Mouse (Mus musculus) heart, embryonic 16.5 days (tissue): ENCODE measurements around the gene Hykk. TPM values are rescaled to one million over a fixed set of nuclear protein-coding genes. Genes with fewer than 3 reads are reported as not detected.

Experiments used
- ATAC-seq: fragments of 200-750 bp; cut with Nextera tagmentation; replicated peaks from 2 replicates; pipeline ENCODE4 v1.8.0; 2017; ENCODE audit warnings: moderate number of reproducible peaks; ENCODE audit not compliant: insufficient read depth, low FRiP score; ENCODE audit errors: extremely low read depth
- H3K27ac ChIP-seq: fragments of 300-500 bp; sonication (generic); 2 replicates; pipeline ENCODE4 v1.5.1; 2014; ENCODE audit warnings: mild to moderate bottlenecking, low read length, control low read depth, moderate library complexity
- H3K27me3 ChIP-seq: fragments of 300-500 bp; sonication (generic); 2 replicates; pipeline ENCODE4 v1.6.1; 2014; ENCODE audit warnings: low read length, mixed read lengths; ENCODE audit not compliant: control insufficient read depth, insufficient read depth
- H3K36me3 ChIP-seq: fragments of 300-500 bp; sonication (generic); 2 replicates; pipeline ENCODE4 v1.6.1; 2014; ENCODE audit not compliant: control insufficient read depth, insufficient read depth
- H3K4me1 ChIP-seq: fragments of 300-500 bp; sonication (generic); 2 replicates; pipeline ENCODE4 v1.6.1; 2014; ENCODE audit warnings: low read length, mixed read lengths; ENCODE audit not compliant: control insufficient read depth, insufficient read depth
- H3K4me2 ChIP-seq: fragments of 300-500 bp; sonication (generic); 2 replicates; pipeline ENCODE4 v1.6.1; 2014; ENCODE audit warnings: low read depth, mild to moderate bottlenecking, control low read depth, low read length
- H3K4me3 ChIP-seq: fragments of 300-500 bp; sonication (generic); 2 replicates; pipeline ENCODE4 v1.5.1; 2014; ENCODE audit warnings: mild to moderate bottlenecking, control low read depth, low read length
- H3K9ac ChIP-seq: fragments of 300-500 bp; sonication (generic); 2 replicates; pipeline ENCODE4 v1.6.1; 2014; ENCODE audit warnings: low read length, control low read depth
- H3K9me3 ChIP-seq: fragments of 300-500 bp; sonication (generic); replicated peaks from 2 replicates; pipeline ENCODE4 v1.6.1; 2016; ENCODE audit warnings: low read length; ENCODE audit not compliant: control insufficient read depth
- WGBS: fragments of 180-500 bp; shearing (Covaris S2); extraction: QIAGEN DNeasy Blood & Tissue Kit; methylation state at CpG from one replicate; pipeline ENCODE4 v1.1.7; 2014; 5-methylcytosine and 5-hydroxymethylcytosine counted together
- polyA plus RNA-seq: library from polyadenylated mRNA; unstranded; fragments of >200 nt; fragmentation: Nextera tagmentation; extraction: Ambion mirVana; gene quantifications from 2 replicates; pipeline ENCODE4 v1.2.1, GENCODE M21; 2015

Gene Hykk
- polyA plus RNA-seq, 1 experiment from 2014 or later: 1.7 TPM

DNA sequence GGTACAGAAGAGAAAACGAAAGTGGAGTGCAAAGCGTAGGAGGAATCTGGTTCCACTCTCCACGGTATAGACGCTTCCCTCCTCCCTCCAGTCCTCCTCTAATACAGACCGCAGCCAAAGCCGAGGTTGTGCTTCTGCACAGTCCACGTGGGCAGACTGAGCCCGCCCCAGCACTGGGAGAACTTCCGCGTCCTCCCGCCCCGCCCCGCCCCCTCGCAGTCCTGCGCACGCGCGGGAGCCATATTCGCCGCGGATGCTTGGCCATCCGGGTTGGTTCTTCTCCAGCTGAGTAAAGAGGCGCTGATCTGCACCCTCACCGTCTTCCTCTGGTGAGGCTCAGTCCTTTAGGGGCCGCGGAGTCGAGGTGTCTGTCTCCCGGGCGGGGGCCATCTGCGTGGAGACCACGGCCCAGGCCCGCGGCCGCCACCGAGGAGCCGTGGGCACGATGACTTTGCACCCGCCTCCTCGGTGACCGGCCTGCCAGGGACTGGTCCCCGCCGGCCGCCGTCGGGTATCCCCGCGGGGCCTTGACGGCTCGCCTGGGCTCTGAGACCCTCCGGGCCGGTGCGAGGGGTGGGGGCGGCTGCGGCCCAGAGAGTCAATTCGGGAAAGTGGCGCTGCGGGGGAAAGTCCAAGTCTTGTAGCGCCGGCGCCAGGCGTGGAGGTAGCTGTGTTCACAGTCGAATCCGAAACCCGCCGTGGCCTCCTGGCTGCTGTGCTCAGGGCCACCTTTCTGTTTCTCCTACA lies 33.7 kb downstream of the Hykk start, which contains the start of the genes Psma4 and AY074887:
Gene Psma4 (plus strand): TSS at position 216 of the 747 bp plus-strand sequence.
Gene AY074887 (minus strand): TSS at position 424 of the 747 bp plus-strand sequence.
- Histone ChIP-seq H3K4me2 (peak within 1 kb of the TSS; percentile 87), H3K27me3 (no peaks in the 10 kb centered on the region), H3K4me3 (peak within 1 kb of the TSS; percentile 89), H3K36me3 (peaks cover 27% of the 10 kb centered on the region), H3K4me1 (peaks cover 14% of the 10 kb centered on the region), H3K9me3 (no peaks in the 10 kb centered on the region), H3K9ac (peak within 1 kb of the TSS; percentile 94), H3K27ac (peak within 1 kb of the TSS; percentile 86)
- whole genome bisulfite sequencing: under 1% methylated on average over 65 of the region's 65 CpGs
- ATAC-seq: peak; percentile 99

DNA sequence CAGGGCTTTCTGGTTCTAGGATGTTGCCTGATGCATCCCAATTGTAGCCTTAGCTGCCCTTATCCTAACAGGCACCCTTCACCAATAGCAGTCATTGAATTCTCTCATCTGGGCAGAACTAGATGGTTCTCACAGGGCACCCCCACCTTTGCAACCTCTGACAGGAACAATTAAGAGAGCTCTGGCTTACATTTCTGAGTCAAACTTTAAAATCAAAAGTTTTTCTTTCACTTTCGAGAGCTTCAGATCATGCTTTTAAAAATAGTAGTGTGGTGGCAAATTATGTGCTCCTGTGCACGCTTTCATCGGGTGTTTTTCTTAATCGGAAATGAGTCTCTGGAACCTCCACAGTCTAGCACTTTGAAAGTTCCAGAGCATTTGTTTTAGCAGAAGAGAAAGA lies 44.0 kb downstream of the Hykk start:
- WGBS: 93% methylated on average over 4 of the region's 4 CpGs
- Histone ChIP-seq H3K4me3 (no peak overlapping the region), H3K9ac (no peak overlapping the region), H3K27ac (no peak overlapping the region), H3K4me1 (no peaks in the 10 kb centered on the region), H3K27me3 (no peaks in the 10 kb centered on the region), H3K9me3 (no peaks in the 10 kb centered on the region; the same call in 1 of the 2 replicates), H3K36me3 (peaks cover 21% of the 10 kb centered on the region), H3K4me2 (no peak overlapping the region)
- ATAC-seq: no peak

DNA sequence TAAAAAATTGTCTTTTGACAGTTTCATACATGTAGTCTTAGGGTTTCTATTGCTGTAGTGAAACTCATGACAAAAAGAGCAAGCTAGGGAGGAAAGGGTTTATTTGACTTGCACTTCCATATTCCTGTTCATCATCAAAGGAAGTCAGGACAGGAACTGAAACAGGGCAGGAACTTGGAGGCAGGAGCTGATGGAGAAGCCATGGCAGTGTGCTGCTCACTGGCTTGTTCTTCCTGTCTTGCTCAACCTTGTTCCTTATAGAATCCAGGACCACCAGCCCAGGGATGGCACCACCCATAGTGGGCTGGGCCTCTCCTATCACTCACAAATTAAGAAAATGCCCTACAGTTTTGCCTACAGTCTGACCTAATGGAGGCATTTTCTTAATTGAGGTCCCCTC lies 46.6 kb downstream of the Hykk start:
- H3K4me3 ChIP-seq: no peak overlapping the region
- peaks cover 4% of the 10 kb centered on the region for H3K36me3 ChIP-seq
- H3K27ac ChIP-seq: no peak overlapping the region
- H3K4me1 ChIP-seq: no peaks in the 10 kb centered on the region
- H3K9me3 ChIP-seq: no peaks in the 10 kb centered on the region; the same call in 1 of the 2 replicates
- H3K4me2 ChIP-seq: no peak overlapping the region
- H3K9ac ChIP-seq: no peak overlapping the region
- no peak for ATAC-seq
- no peaks in the 10 kb centered on the region for H3K27me3 ChIP-seq

DNA sequence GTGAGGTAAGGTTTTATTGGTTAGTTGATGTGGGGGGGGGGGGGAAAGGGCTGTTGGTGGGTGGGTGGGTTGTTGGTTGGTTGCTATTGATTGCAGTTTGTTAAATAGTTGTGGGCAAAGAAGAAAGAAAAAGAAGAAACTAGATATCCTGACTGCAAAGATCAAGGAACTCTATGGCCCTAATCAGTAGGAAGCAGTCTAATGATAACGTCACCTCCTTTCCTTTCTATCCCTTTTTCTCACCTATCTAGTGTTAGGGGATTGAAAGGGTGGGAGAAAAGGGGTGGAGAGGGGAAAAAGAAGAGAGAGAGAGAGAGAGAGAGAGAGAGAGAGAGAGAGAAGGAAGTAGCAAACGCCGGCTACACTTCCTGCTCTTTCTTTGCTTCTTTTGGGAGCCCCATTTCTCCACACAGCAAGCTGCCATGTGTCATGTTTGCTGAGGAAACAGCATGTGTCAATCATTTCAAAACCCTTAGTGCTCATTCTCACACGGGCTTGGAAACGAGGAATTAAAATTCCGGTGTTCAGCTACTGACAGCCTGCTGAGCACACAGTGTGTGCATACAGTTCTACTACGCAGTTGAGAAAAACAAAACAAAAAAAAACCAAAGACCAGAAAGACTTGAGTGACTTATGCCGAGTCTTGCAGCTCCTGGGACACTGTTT lies 53.0 kb downstream of the Hykk start:
- H3K4me2 ChIP-seq: no peak overlapping the region
- H3K36me3 ChIP-seq: no peaks in the 10 kb centered on the region
- H3K4me1 ChIP-seq: no peaks in the 10 kb centered on the region
- no peaks in the 10 kb centered on the region; the same call in 1 of the 2 replicates for H3K27me3 ChIP-seq
- H3K9ac ChIP-seq: no peak overlapping the region
- H3K4me3 ChIP-seq: no peak overlapping the region
- WGBS: 58% methylated on average over 8 of the region's 8 CpGs
- no peak for ATAC-seq
- no peak overlapping the region for H3K27ac ChIP-seq
- peaks cover 2% of the 10 kb centered on the region; the same call in 1 of the 2 replicates for H3K9me3 ChIP-seq

DNA sequence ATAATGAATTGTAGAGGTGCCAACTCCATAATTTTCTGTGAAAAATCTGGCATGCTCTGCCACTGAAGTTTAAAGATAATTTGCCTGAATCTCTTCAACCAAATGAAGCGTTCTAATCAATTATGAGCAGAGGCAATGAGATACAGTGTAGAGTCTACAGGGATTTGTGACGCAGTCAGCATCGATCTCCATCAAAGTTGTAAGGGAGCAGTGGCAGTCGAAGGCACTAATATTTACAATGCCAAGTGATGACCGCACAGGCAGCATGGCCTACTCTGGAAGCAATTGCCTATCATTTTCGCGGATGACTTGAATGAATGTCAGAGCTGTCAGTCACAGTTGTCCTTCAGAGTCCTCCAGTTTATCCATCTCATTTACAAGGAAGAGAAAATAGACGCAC lies 63.6 kb downstream of the Hykk start, which contains the start of gene Chrna5:
Gene Chrna5 (plus strand): TSS at position 207 of the 400 bp plus-strand sequence.
- Histone ChIP-seq H3K4me3 (peak within 1 kb of the TSS; percentile 73), H3K36me3 (no peaks in the 10 kb centered on the region), H3K27me3 (peaks cover 36% of the 10 kb centered on the region), H3K4me1 (peaks cover 7% of the 10 kb centered on the region), H3K4me2 (peak within 1 kb of the TSS; percentile 99), H3K27ac (no peak within 1 kb of the TSS), H3K9ac (peak within 1 kb of the TSS; percentile 67), H3K9me3 (no peaks in the 10 kb centered on the region)
- 65% methylated on average over 8 of the region's 8 CpGs for WGBS
- ATAC-seq: no peak

DNA sequence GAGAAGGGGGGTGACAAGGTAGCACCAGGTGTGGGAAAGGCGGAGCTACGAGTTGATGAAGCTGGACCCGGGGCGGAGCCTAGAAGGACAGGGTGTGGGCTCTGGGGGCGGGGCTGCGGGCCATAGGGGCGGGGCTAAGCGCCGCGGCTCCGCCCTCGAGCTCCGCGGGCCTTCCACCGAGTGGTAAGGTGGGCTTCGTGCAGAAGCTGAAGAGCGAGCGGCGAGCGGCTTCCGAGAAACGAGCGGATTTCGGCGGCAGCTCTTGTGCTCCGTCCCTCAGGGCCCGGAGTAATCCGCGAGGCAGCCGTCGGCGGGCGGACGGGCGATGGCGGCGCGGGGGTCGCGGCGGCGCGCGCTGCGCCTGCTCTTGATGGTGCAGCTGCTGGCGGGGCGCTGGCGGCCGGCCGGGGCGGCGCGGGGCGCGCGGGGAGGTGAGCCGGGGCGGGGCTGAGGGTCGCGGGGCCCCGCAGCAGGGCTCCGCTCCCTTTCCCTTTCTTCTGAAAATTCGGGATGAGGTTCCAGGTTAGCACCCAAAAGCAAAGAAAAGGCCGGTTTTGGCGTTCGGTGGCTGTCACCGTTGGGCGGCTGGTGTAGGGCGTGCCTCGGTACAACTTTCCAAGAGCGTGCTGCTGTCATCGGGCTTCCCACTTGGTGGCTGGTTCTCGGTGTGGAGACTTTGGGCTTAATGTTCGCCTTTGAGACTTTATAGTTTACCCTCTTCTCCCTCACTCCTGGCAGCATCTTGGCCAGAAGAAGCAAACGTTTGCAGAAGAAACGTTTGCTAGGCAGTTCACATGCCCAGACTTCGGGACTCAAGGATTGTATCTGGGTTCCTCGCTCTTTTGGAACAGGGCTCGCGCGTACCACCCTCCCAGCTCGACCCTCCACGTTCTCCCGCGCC lies 64.5 kb downstream of the Hykk start:
- Histone ChIP-seq H3K4me1 (peaks cover 7% of the 10 kb centered on the region), H3K4me3 (peak overlapping the region; percentile 73), H3K27ac (no peak overlapping the region), H3K9me3 (no peaks in the 10 kb centered on the region), H3K4me2 (peak overlapping the region; percentile 99), H3K36me3 (no peaks in the 10 kb centered on the region), H3K27me3 (peaks cover 36% of the 10 kb centered on the region), H3K9ac (peak overlapping the region; percentile 67)
- WGBS: under 1% methylated on average over 83 of the region's 85 CpGs
- peak; percentile 41 for ATAC-seq

DNA sequence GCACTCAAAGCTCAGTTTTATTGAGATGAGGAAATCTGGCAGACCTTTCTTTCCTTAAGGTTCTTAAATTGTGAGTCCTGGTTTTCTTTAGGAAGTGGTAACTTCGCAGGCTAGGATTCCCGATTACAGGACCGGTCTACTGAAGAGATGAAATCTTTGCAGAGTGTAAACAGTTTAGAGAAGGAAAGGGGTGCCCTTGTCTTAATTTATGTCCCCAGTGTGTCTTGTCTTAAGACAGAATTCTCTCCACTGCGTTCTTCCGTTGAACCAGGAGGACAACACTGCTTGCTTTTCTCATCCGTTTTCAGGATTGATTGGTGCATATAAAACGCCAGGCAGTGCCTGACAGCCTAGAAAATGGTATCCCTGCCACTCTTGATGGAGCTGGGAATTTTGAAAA lies 65.3 kb downstream of the Hykk start:
- H3K27me3 ChIP-seq: peaks cover 36% of the 10 kb centered on the region

DNA sequence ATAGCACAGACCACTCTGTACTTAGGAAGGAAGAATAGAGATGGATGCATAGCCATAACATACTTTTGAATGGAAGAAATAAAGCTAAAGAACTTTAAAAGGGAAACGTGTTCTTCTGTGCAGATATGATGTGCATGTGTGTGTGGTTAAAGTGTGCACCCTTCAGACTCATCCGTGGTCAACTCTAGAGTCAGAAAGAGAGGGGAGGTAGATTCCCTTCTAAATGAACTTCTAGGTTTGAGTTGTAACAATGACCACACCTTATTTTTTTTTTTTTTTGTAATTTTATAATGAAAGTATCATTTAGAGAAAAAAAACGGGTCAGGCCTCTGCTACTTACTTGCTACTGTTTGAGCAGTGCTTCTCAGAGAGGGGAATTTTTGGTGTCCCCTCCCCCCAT lies 73.3 kb downstream of the Hykk start:
- H3K4me3 ChIP-seq: no peak overlapping the region
- no peaks in the 10 kb centered on the region for H3K27me3 ChIP-seq
- 73% methylated on average over 3 of the region's 3 CpGs for WGBS
- H3K4me1 ChIP-seq: no peaks in the 10 kb centered on the region
- H3K36me3 ChIP-seq: no peaks in the 10 kb centered on the region
- H3K9ac ChIP-seq: no peak overlapping the region
- H3K4me2 ChIP-seq: no peak overlapping the region
- no peaks in the 10 kb centered on the region for H3K9me3 ChIP-seq
- ATAC-seq: no peak
- no peak overlapping the region for H3K27ac ChIP-seq

More for the DNA sequence above, 65.3 kb downstream of the Hykk start:
- Histone ChIP-seq H3K27ac (no peak overlapping the region), H3K9ac (no peak overlapping the region), H3K4me2 (peak overlapping the region; percentile 99), H3K4me3 (peak overlapping the region; percentile 73), H3K36me3 (no peaks in the 10 kb centered on the region), H3K9me3 (no peaks in the 10 kb centered on the region), H3K4me1 (peaks cover 7% of the 10 kb centered on the region)
- ATAC-seq: no peak
- 15% methylated on average over 7 of the region's 7 CpGs for WGBS
